Mouse (Mus musculus) gonadal fat pad, adult 2 months (tissue): ENCODE data around the gene Cacng5. TPM values are rescaled to one million over a fixed set of nuclear protein-coding genes. Genes with fewer than 3 reads are reported as not detected.

Source experiments
- DNase-seq: peaks from one replicate; pipeline ENCODE4 v3.0.0-alpha.2; 2012; ENCODE audit warnings: low read depth
- polyA plus RNA-seq: library from polyadenylated mRNA; depleted of rRNA; stranded (reverse); fragments of >200 nt; gene quantifications from 2 replicates; pipeline ENCODE4 v1.2.3, GENCODE M21; 2012; rRNA removed

Cacng5 gene
- polyA plus RNA-seq: 0.03 and 0.04 TPM in 2 replicates

DNA sequence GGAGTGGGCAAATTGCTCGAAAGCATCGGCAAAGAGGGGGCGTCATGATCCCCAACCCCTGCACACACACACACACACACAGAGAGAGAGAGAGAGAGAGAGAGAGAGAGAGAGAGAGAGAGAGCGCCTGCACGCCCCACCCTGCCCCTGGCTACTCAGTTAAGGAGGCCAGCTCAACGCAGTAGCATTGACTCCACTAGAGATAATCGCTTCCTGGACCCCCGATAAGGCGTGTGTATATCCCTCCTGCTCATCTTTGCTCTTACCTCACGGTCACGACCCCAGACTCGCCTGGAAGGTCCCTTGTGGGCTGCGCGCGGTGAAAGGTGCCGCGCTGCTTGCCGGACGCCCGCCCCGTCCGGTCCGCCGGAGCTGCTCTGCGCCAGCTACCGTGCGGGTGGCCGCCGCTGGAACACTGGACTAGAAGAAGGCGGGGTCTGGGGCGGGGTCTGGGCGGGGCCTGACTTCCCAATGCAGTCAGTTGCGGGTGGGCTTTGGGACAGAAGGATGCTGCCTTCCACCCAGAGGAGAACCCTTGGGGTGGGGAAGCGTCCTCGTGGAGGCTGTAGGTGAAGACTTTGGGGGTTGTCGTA lies at the start of gene Cacng5:
Cacng5 (minus strand) TSS at position 422 of the 593 bp plus-strand sequence.
- no peak for DNase-seq

DNA sequence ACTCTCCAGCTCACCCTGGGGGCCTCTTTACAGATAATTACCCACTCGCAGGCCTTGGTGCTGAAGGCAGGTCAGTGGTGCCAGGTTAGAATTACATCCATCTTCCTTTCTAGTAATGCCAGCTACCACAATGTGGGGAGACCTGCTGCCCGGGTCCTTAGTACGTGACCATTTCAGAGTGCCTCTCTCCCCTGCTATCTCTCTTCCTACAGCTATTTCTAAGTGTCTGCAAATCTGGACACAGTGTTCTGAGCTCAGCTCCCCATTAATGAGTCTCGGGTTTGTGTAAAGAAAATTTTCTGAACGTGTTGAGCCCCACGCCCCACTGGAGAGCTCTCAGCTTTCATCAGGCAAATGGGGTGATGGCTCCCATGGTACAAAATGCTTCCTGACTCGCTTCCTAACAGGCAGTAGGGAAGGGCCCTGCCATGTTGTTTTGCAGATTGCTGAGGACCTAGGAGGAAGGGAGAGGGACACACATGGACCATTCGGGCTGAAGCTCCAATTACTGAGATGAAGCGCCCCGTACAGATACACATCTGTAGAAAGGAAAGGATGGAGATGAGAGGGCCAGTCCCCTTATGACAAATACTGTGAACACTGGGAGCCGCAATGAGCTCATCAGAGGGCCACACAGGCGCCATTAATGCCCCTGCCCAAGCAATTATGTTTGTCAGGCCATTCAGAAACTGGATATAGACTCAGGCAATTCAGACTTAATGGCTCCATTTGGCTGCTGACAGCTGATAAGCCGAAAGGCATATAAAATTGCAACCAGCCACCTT lies 42.9 kb upstream of the Cacng5 start:
- no peak for DNase-seq

DNA sequence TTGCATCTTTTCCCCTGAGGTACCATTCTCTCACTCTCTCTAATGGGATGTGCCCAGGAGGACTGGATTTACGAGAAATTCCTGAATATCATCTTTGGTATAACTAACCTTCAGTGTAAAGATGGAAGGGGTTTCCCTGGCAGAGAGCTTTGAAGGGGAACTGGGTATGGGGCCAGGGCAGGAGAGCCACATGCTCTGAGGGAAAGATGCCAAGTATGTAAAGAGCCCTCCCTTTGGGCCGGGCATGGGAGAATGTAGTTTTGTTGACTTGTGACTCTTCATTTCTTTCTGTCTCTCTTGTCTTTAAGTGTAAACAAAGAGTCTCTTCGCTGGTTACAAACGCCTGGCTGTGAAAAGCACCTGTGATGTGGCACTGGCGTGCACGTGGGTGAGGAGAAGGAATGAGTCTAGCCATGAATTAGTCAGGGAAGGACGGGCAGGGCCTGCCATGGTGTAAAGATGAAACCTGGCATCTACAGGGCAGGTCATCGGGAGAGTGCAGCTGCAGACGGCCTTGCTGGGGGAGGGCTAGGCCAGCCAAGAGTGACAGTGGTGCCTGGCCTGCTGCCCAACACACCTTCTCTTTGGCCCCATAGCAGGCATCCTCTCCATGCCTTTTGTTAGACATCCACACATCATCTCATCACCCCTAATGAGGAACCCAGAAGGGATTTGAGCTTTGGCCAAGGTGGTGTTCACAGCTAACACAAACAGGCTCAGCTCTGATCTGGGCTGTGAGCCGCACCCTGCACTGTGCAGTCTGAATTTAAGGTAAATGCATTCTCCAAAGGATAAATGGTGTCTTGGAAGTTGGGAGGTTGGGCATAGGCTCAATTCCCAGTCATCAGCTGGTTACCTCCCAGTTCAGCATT lies 40.6 kb upstream of the Cacng5 start:
- DNase-seq: no peak

DNA sequence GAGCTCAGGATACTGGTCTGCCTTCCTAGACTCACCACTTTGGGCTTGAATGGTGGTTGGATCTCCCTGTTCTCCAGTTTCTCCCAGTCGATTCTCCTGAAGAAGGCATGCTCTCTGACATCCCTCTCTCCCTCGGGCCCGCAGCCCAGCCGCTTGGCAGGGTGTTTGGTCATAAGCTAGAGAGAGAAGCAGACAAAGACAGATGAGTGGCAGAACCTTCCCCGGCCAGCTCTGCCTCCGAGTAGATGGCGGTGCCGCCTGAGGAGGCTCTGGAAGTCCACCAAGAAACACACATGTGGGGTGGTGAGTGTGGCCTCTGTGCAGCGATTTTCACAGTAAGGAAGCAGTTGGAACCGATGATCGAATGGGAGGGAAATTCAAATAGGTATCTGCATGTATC lies 36.6 kb upstream of the Cacng5 start:
- DNase-seq: no peak

DNA sequence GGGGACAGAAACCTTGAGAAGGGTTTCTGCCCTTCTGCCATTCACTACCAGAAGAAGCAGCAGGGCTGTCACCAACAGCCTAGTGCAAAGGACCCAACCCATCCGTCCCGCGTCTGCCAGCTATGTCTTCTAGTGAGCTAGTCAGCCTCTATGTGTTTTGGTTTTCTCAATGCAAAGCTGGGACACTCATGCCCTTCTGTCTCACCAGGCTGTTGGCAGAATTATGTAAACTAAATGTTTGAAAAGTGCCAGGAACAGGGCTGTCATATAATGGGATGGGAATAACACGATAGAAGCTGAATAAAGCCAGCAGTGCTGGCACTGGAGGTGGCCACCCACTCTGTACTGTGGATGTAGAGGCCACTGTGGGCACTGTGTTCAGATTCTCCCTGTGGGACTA lies 35.8 kb upstream of the Cacng5 start:
- no peak for DNase-seq

DNA sequence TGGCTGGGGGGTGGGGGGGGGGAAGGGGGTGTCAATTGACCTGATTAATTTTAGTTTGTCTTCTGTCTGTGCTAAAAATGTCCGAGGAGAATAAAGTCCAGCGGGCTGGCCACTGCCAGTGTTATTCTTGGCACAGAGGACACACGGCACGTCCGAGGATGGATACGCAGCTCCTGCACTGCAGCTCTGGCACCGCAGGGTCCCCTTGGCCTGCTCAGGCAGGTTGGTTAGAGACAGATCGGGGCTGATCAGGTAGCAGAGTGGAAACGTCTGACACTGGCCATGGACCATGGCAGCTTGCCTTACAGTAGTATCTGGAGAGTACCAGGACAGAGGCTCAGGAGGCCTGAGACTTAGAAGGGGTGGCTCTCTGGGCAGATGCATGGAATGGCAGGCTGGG lies 35.4 kb upstream of the Cacng5 start:
- DNase-seq: no peak

DNA sequence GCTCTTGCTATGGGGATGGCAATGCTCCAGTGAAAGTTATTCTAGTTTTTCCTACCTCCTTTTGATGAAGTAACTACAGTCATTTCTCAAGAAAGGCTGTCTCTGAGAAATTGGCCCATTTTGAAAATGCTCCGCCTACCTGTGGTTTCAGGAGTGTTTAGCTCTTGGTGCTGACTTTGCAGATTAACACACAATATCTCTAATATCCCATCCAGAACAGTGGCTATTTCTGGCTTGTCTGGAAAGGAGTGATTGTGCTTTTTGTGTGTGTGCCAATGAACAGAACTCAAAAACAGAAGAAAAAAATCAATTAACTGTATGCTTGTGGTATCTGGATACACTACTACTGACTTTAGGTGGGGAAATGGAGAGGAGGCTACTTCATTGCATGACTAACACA lies 33.1 kb upstream of the Cacng5 start:
- no peak for DNase-seq

DNA sequence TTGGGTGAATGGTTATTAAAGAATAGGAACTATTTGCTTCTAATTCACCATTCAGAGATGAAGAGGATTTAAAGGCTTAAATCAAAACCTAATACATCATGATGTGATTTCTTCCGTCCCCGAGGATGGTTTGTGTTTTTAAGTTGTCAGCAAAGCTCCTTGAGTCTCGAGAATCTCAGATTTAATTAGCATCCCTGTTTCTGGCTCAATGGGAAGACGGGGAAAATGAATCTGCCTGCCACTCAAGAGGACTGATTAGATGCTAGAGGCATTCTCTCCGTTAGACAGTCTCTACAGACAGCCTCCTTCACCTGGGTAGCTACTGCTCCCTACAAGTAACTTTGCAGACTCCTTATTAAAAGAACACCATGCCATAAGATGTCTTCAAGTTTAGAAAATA lies 32.0 kb upstream of the Cacng5 start:
- no peak for DNase-seq

DNA sequence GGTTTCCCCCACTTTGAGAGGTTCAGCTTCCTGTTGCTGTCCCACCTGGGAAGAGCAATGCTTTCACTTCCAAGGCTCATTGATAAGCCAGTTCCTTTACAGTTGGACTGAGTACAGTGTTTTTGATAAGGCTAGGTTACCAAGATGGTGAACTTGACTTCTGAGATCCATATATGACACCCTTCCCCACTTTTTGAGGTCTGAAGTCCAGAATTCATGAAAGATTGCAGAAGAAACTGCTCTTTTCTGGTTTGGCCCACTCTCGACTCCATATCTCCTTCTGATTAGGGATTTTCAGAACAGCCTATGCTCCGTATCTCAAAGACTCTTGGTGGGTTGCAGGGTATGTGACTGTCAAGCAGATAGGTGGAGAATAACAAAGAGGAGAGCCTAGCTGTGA lies 22.1 kb upstream of the Cacng5 start:
- no peak for DNase-seq

DNA sequence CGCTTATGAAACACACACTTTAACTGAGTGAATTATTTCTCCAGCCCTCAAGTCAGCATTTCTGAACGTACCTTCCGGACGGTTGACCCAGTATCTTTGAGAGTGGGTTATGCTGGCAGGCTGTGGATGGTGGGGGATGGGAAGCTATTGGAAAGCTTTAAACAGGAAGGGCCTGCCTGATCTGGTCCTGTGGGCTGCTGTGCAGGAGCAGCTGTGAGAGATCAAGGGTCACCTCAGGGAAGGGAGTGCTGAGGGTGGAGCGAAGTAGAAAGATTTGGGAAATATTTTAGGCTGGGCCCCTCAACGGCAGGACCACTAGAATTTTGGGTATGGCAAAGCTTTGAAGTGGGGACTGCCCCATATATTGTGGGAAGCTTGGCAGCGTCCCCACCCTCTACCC lies 16.9 kb upstream of the Cacng5 start:
- no peak for DNase-seq

DNA sequence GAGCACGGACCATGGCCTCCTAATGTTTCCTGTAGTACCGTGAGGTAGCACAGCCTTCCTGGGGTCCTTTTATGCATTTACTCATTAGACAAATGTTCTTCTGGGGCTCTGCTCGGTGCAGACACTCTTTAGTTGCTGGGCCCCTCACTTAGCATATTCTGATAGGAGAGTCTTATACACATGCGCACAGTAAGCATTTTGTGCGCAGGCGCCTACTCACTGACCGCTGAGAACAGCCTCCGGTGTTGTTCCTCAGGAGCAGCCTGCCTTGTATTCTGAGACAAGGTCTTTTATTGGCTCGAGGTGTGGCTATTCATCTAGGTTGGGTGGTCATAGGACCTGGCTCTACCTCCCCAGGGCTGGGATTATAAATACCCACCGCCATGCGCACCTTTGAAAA lies 16.4 kb upstream of the Cacng5 start:
- no peak for DNase-seq

DNA sequence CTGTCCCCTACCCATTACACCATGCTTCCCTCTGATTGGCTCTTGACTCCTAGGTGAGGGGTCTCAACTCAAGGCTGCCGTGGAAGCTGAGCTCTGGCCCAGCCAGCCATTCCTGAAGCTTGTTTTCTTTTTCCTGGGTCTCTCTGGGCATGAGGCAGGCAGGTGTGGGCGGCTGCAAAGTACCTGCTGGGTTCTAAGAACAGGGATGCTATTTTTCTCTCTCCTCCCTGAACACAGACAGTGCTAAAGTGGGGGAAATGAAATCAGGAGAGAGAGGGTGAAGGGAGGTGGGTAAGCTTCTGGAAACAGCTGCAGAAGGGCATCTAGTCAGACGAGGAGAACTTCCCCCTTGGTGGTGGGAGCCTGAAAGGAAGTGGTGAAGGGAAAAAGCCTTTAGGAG lies 14.9 kb upstream of the Cacng5 start:
- no peak for DNase-seq

DNA sequence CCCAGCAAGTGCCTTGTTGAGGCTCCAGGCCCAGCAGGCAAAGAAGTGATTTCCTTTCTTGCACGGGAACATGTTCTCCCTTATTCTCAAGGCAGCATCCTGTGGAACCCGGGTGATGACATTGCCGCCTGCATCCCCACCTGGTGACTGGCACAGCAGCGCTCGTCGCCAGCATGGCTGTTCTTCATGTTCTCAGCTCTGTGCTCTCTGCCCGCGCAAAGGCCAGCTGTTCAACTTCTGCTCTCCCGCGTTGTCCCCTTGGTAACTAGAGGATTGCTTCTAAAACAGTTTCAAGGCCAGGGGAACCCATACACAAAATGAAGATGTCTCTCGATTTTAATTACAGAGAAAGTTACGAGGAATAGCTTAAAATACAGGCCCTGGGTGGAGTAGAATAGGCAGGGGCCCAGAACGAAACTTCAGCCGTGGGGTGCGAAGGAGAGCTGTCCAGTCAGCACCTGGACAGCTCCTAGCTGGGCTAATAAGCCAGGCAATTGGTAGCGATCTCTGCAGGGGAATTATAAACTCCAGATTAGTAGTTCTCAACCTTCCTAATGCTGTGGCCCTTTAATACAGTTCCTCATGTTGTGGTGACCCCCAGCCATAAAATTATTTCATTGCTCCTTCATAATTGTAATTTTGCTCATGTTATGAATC lies 5.1 kb upstream of the Cacng5 start:
- no peak for DNase-seq

DNA sequence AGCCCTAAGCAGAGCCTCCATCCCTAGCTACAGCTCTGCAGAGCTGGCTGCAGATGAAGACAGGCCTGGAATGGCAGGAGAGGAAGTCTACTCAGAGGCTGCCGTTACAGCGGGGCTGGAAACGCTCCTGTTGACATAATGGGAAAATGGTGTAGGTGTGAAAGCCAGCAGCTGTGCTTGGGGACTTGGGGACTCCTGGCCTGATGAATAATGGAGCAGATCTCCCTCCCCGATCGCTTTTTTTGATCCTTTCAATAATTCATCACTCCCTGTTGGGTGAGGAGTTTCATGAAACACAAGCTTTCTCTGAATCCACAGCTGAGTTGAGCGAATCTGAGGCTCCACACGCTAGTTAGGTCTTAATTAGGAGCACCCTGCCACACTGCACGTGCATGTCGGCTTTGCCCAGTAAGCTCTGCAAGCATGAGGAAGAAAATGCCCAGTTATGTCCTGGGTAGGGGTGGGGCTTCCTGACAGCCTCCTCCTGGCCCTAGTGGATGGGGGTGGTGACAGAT lies 2.9 kb upstream of the Cacng5 start:
- DNase-seq: no peak

DNA sequence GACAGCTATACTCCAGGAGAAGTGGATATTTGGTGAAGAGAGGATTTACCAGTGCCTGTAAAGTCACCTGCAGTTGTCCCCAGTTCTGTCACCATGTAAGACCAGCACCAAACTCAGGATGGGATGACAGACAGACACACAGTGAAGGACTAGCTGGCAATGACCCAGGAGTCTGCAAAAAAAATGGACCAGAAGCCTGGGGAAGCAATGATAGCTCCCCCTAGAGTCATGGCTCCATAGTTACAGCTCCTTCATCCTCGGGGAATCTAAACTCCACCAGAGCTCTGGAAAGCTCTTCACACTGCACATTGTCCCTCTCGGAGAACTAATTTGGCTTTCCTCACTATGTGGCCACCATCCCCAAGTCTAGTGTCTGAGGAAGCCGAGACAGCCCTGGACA lies 1.5 kb downstream of the Cacng5 start:
- no peak for DNase-seq

DNA sequence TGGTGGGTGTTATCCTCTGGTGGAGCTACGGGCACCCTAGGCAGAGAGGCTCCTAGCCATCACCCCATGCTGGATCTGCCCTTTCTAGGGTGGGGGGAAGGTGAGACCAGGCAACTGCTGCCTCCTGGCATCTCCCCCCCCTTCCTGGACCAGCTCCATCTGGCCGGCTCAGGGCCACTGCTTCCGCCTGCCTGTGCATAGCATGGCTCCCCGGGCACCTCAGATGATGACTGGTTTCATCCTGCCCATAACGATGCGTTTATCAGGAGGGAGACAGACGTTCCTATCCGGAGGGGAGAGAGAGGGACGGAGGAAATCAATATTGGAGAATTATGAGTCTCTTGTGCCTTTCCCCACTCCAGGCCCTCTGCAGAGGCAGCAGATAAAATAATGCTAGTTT lies 9.5 kb downstream of the Cacng5 start:
- DNase-seq: no peak

DNA sequence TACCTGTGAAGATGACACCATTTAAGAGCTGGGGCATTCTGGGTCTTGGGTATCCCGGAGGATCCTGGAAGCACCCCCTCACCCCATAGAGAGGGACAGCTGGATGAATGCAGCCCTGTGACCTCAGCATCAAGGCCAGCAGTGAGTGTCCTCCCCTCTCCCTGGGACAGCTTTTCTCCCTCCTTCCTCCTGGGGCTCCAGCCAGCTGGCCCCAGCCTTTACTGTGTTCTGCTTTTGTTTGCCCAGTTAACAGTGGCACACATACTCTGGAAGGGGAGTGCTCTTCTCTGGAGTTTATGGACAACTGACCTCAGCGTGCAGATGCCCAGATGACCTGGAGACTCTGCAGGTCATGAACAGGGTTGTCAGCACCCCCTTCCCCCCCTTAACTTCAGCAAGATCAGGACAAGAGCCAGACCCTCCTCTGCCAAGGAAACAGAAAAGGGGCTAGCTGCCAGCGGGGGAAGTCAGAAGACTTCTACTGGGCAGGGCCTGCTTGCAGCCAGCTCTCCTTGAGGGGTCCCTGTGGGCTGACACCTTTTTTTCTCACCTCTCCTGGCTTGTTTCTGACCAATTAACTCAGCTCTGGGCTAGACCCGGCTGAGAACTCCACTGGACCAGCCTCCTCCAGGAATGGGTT lies 10.8 kb downstream of the Cacng5 start:
- DNase-seq: no peak

DNA sequence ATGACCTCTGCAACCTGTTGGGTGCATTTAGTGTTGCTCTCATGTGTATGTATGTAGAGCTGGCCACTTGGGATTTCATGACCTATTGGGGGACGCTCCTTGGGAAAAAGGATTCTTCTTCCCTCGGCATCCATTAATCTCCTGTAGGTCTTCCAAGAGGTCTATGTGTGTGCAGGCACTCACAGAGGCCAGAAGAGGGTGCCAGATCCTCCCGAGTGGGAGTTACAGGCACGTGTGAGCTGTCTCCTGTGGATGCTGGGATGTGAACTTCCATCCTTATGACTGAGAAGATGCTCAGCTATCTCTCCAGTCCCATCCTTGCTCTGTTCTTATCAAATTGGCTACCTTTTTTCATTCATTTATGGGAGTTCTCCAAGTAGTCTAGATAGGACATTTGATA lies 14.4 kb downstream of the Cacng5 start:
- no peak for DNase-seq

DNA sequence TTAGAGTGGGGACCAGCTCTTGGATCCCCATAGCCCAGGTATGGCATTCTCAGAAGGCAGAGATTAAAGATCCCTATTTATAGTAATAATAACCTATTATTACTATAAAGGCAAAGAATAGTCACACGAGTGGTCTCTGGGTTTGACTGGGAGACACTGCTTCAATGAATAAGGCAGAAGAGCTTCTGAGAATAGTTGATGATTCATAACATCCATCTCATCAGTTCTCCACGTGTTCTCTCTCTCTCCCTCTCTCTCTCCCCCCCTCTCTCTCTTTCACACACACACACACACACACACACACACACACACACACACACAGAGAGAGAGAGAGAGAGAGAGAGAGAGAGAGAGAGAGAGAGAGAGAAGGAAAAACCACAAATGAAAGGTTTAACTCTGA lies 16.2 kb downstream of the Cacng5 start:
- DNase-seq: no peak

DNA sequence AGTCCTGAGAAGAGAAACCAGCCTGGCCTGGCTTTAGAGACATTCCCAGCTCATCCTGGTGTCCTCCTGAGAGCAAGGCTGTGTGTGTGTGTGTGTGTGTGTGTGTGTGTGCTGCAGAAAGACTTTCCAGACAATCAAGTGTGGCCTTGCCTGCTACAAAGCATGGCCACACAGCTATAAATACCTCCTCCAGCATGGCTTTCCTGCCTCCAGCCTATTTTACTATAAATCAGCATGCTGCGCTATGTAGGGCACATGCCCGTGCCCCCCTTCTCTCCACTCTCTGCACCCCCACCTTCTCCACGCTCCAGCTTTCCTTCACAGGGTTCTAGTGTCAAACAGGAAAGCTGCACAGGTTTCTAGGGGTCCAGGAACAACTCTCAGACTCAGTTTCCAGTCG lies 19.2 kb downstream of the Cacng5 start:
- no peak for DNase-seq

DNA sequence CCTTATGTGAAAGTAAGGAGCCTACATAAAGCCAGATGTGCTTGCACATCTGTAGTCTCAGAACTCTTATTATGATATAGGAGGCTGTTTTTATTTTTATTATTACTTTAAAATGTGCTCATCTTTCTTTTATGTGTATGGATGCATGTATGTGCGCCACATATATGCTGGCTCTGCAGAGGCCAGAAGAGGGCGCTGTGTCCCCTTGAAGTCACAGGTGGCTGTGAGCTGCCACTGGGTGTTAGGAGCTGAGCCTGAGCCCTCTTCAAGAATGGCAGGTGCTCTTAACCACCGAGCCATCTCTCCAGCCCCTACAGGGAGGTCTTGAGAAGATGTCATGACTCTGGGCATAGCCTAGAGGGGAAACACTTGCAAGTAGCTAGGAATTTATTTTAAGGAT lies 23.5 kb downstream of the Cacng5 start:
- DNase-seq: no peak

DNA sequence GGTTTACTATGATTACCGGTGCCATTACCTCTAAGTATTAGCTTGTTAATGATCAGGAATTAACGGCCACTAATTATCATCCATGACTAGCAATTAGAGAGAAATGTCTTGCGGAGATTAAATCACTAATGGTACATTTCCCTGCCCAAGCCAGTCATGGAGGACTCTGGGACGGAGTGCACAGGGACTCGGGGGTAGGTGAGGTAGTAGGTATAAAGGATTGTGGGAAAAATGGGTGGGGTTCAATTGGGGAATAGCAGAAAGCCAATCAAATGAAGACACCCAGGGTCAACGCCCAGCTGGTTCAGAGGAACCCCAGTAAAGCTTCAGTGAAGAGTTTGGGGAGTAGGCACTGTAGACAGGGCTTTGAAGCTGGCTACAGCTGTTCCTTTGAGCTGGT lies 27.5 kb downstream of the Cacng5 start:
- no peak for DNase-seq
